Mouse (Mus musculus): ENCODE measurements at regions not wholly inside any gene's neighbourhood (a gene's known extent, or its start where the extent isn't known, plus 50 kb on each side); places are given as distances from the start of the nearest gene placed in this dataset.

- TF ChIP-seq CTCF (conservative IDR thresholded peaks at IDR 0.05; ENCODE audit: low read length): no peak
- no peak for TF ChIP-seq NANOG (IDR thresholded peaks at IDR 0.05; ENCODE audit: borderline replicate concordance, low read length)
- no peak for TF ChIP-seq POU5F1 (IDR thresholded peaks at IDR 0.05; ENCODE audit: borderline replicate concordance, low read length)
Observed at GRCm38 (mm10) chr1:76644895-76645294, 870.0 kb downstream of the Epha4 start.
